Mouse (Mus musculus) brain, embryonic 14.5 days (tissue): ENCODE results near the gene Primpol.

ENCODE experiments used
- CTCF ChIP-seq: fragments of 200-500 bp; IDR thresholded peaks from 2 replicates; pipeline ENCODE4 v1.5.1; 2012; ENCODE audit warnings: inconsistent platforms, mild to moderate bottlenecking, moderate library complexity, borderline replicate concordance; ENCODE audit not compliant: insufficient read depth, insufficient read length; ENCODE audit errors: extremely low read depth
- POLR2A ChIP-seq: fragments of 200-500 bp; IDR thresholded peaks from 2 replicates; pipeline ENCODE4 v1.6.1; 2012; ENCODE audit warnings: mild to moderate bottlenecking, inconsistent platforms, borderline replicate concordance; ENCODE audit not compliant: poor library complexity, insufficient read depth, insufficient read length, severe bottlenecking; ENCODE audit errors: extremely low read depth

- TF ChIP-seq CTCF (no peak), POLR2A (no peak)
Measured at GRCm38 (mm10) chr8:46578794-46579193, 38.2 kb downstream of the Primpol start.
